Mouse (Mus musculus) gastrocnemius, adult 8-10 months (tissue): ENCODE measurements around the gene Olfr690. TPM values are rescaled to one million over a fixed set of nuclear protein-coding genes. Genes with fewer than 3 reads are reported as not detected.
"Not testable (repeated sequence)": the region's sequence is repeated elsewhere in the genome, so short reads cannot be mapped to it uniquely, and the experiment has no call there.

Experiments used
- DNase-seq, 2 experiments: peaks; one replicate each; pipeline ENCODE4 v3.0.0; 2022; ENCODE audit warnings: low spot score in 2 of 2
- total RNA-seq, 4 experiments: library from RNA; stranded (reverse); gene quantifications; 2 replicates each; pipeline ENCODE4 v1.2.4; 2022

The Olfr690 gene
- total RNA-seq, result not detected

- DNase-seq, result no peak
These were observed at the start of gene Olfr690 for GRCm38 (mm10) chr7:105334004-105334403. TSS of gene Olfr690 (minus strand) at chr7:105334104.

GRCm38 (mm10) chr7:105380329-105380728, 46.4 kb upstream of the Olfr690 start:
- DNase-seq, result no peak

- no peak for DNase-seq
These were observed 41.0 kb upstream of the Olfr690 start, which contains the start of gene Gm5901 for GRCm38 (mm10) chr7:105374866-105375265. TSS of gene Gm5901 (plus strand) at chr7:105375038.

GRCm38 (mm10) chr7:105373976-105374375, 40.1 kb upstream of the Olfr690 start:
- DNase-seq, result no peak

GRCm38 (mm10) chr7:105373509-105373908, 39.6 kb upstream of the Olfr690 start:
- DNase-seq, result no peak

- DNase-seq, result no peak
These were observed 39.0 kb upstream of the Olfr690 start for GRCm38 (mm10) chr7:105372912-105373311.

GRCm38 (mm10) chr7:105368521-105368920, 34.6 kb upstream of the Olfr690 start:
- no peak for DNase-seq

- DNase-seq, result no peak
These were observed 34.0 kb upstream of the Olfr690 start, which contains the start of gene Olfr692 for GRCm38 (mm10) chr7:105367930-105368329. TSS of gene Olfr692 (plus strand) at chr7:105368230.

GRCm38 (mm10) chr7:105367268-105367667, 33.4 kb upstream of the Olfr690 start:
- DNase-seq, result no peak

GRCm38 (mm10) chr7:105361713-105362112, 27.8 kb upstream of the Olfr690 start:
- no peak for DNase-seq

- DNase-seq, result not testable (repeated sequence)
These were observed 22.6 kb upstream of the Olfr690 start for GRCm38 (mm10) chr7:105356487-105356886.

GRCm38 (mm10) chr7:105356064-105356463, 22.2 kb upstream of the Olfr690 start:
- not testable (repeated sequence) for DNase-seq

GRCm38 (mm10) chr7:105342752-105343151, 8.8 kb upstream of the Olfr690 start:
- DNase-seq, result no peak

- DNase-seq, result no peak
These were observed 8.3 kb upstream of the Olfr690 start, which contains the start of gene Olfr691 for GRCm38 (mm10) chr7:105342170-105342569. TSS of gene Olfr691 (minus strand) at chr7:105342270.

- DNase-seq, result no peak
These were observed 8.6 kb downstream of the Olfr690 start for GRCm38 (mm10) chr7:105325302-105325701.

- no peak for DNase-seq
These were observed 23.0 kb downstream of the Olfr690 start, which contains the start of gene Olfr689 for GRCm38 (mm10) chr7:105310865-105311264. TSS of gene Olfr689 (plus strand) at chr7:105311165.

- DNase-seq, result no peak
These were observed 43.9 kb downstream of the Olfr690 start for GRCm38 (mm10) chr7:105290051-105290450.

- no peak for DNase-seq
These were observed 46.1 kb downstream of the Olfr690 start, which contains the start of gene Olfr688 for GRCm38 (mm10) chr7:105287795-105288194. TSS of gene Olfr688 (plus strand) at chr7:105288095.

Other genes starting within 250 kb of the Olfr690 start
- gene Olfr680-ps1, start 241.3 kb downstream of the Olfr690 start, total RNA-seq, result not detected
- not detected for gene Olfr681, start 217.3 kb downstream of the Olfr690 start, total RNA-seq
- not detected for gene Olfr683, start 187.1 kb downstream of the Olfr690 start, total RNA-seq
- gene Olfr684, start 170.5 kb downstream of the Olfr690 start, total RNA-seq, result not detected
- not detected for gene Olfr685, start 148.1 kb downstream of the Olfr690 start, total RNA-seq
- not detected for gene Olfr686, start 126.6 kb downstream of the Olfr690 start, total RNA-seq
- not detected for gene Olfr688, start 46.0 kb downstream of the Olfr690 start, total RNA-seq
- not detected for gene Olfr689, start 22.9 kb downstream of the Olfr690 start, total RNA-seq
- not detected for gene Olfr691, start 8.2 kb upstream of the Olfr690 start, total RNA-seq
- not detected for gene Olfr692, start 34.1 kb upstream of the Olfr690 start, total RNA-seq
- gene Gm5901, start 40.9 kb upstream of the Olfr690 start, total RNA-seq, result not detected
- gene Fam160a2, start 66.0 kb upstream of the Olfr690 start, total RNA-seq, result 10 to 100 TPM; 10.6 to 14.2 (median 11.8) TPM
- gene Cnga4, start 70.5 kb upstream of the Olfr690 start, total RNA-seq, result not detected
- not detected for gene Cckbr, start 91.6 kb upstream of the Olfr690 start, total RNA-seq
- gene Cavin3, start 148.2 kb upstream of the Olfr690 start, total RNA-seq, result 10 to 100 TPM in 1 of 4 experiments, 1 to 10 TPM in 3; 3.5 to 10.5 (median 6.7) TPM
- 10 to 100 TPM; 47.6 to 60.6 (median 56.7) TPM for gene Smpd1, start 220.3 kb upstream of the Olfr690 start, total RNA-seq
- 1 to 10 TPM; 4.7 to 8.0 (median 6.8) TPM for gene Apbb1, start 247.5 kb upstream of the Olfr690 start, total RNA-seq